Mouse (Mus musculus) frontal cortex, postnatal 36 days (tissue): ENCODE data around the gene Hsdl1.

ENCODE experiments used
- DNase-seq, 2 experiments: peaks; one replicate each; pipeline ENCODE4 v3.0.0; 2022; ENCODE audit warnings: low spot score in 2 of 2

The Hsdl1 gene

GRCm38 (mm10) chr8:119531397-119531796 lies 43.6 kb downstream of the Hsdl1 start:
- no peak for DNase-seq

DNA sequence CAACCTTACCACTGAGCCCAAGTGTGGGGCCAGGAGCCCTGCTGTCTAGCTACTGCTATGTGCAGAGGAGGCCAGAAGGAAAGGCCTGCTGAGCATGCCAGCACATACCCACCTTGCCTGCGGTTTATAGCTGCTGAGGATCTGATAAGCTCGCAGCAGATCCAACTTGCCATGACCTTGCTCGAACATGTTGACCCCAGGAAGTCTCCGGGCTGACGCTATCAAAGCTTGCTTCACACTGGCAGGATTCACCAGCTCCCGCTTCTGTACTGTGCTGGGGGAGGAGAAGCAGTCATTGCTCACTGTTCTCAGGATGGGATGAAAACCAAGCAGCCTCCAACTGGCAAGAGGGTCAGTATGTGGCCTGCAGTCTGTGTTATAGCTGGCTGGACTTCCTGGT lies 44.0 kb downstream of the Hsdl1 start:
- no peak for DNase-seq

DNA sequence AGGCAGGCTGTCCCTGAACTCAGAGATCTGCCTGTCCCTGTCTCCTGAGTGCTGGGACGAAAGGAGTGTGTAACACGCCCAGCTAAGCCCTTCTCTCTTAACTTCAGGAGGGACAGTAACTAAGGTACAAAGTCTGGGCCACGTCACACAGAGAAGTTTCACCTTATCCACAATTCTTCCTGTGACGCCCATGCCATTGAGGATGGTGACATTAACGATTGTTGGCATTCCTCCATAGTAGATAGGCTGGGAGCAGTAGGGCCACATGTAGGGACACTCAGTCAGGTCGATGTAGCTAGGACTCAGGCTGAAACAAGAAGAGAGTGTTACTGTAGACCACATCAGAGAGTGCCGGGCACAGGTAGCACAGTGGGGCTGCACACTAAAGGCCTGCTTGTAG lies 46.2 kb downstream of the Hsdl1 start:
- DNase-seq: no peak

DNA sequence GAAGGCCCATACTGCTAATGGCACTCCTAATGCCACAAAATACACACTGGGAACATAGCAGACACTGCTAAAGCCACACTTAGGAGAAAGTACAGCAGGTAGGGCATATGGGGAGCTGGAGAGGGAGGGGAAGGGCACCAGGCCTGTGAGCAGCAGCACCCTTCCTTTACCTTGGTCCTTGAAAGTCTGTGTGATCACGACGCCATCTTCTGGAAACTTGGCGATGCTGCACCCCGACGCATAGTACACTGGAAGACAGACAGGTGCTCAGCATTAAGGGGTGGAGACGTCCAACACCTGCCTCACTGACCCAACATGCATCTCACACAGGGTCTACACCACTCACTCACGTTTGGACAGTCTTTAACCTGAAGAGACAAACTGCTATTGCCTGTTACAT lies 54.9 kb downstream of the Hsdl1 start:
- no peak for DNase-seq

DNA sequence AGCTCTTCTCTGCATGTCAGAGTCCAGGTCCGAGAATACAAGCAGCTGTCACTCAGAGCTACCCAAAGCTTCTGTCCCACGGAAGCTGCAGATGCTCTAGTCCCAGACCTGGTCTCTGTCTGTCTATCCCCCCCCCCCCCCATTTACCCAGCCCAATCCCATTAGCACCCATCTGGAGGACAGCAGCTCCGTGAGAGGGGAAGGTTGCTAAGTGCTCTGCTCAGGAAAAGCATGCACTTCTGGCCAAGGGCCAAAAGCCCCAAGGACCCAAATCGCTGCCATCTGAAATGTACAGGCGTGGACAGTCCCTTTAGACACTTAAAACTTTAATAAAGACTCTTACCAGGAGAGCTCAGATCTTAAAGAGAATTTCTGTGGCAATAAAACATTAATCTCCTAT lies 58.3 kb downstream of the Hsdl1 start:
- DNase-seq: no peak

- DNase-seq: no peak
These were observed 59.2 kb downstream of the Hsdl1 start for GRCm38 (mm10) chr8:119515767-119516166.

DNA sequence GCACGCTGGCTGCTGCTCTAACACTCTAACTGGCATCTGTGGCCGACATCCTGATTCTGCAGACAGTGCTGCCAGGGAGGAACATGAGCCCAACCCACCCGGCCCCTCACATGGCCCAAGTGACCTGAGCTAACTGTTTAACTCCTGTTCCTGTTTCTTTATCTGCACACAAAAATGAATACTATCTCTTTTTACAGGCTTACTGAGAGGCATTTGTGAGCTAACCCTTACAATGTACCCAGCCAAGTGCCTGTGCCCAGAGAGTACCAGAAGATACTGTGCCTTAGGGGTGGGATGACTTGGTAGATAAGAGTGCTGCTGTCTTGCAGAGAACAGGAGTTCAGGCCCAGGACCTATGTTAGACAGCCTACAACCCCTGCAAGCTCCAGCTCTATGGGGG lies 60.0 kb downstream of the Hsdl1 start:
- DNase-seq: no peak

GRCm38 (mm10) chr8:119513405-119513804 lies 61.6 kb downstream of the Hsdl1 start:
- no peak for DNase-seq
